Mouse (Mus musculus) frontal cortex, adult 2 months (tissue): ENCODE data around the gene Pacs1. TPM values are rescaled to one million over a fixed set of nuclear protein-coding genes. Genes with fewer than 3 reads are reported as not detected.
"Not testable (repeated sequence)": the region's sequence is repeated elsewhere in the genome, so short reads cannot be mapped to it uniquely, and the experiment has no call there.

Source experiments
- DNase-seq, 2 experiments: peaks; one replicate each; pipeline ENCODE4 v3.0.0; 2022; ENCODE audit warnings: low spot score in 1 of 2; ENCODE audit errors: extremely low spot score in 1 of 2
- polyA plus RNA-seq: library from polyadenylated mRNA; depleted of rRNA; stranded (reverse); fragments of >200 nt; gene quantifications from 2 replicates; pipeline ENCODE4 v1.2.3, GENCODE M21; 2012

The Pacs1 gene
- polyA plus RNA-seq, 1 experiment = 47.3 TPM

- DNase-seq = no peak
Observed at GRCm38 (mm10) chr19:5268875-5269274, 4.0 kb downstream of the Pacs1 start.

- DNase-seq = no peak
Observed at GRCm38 (mm10) chr19:5268017-5268416, 4.9 kb downstream of the Pacs1 start.

- DNase-seq = no peak
Observed at GRCm38 (mm10) chr19:5267015-5267414, 5.9 kb downstream of the Pacs1 start.

- DNase-seq = no peak
Observed at GRCm38 (mm10) chr19:5257140-5257539, 15.8 kb downstream of the Pacs1 start.

GRCm38 (mm10) chr19:5236981-5237380 lies 35.9 kb downstream of the Pacs1 start:
- DNase-seq = not testable (repeated sequence)

- peak in 1 of 2 experiments; percentile 27 for DNase-seq
Observed at GRCm38 (mm10) chr19:5232696-5233095, 40.2 kb downstream of the Pacs1 start.

GRCm38 (mm10) chr19:5230110-5230509 lies 42.8 kb downstream of the Pacs1 start:
- no peak for DNase-seq

GRCm38 (mm10) chr19:5224624-5225023 lies 48.3 kb downstream of the Pacs1 start:
- no peak for DNase-seq

- DNase-seq = no peak
Observed at GRCm38 (mm10) chr19:5224077-5224476, 48.8 kb downstream of the Pacs1 start.

- DNase-seq = no peak
Observed at GRCm38 (mm10) chr19:5221926-5222325, 51.0 kb downstream of the Pacs1 start.

GRCm38 (mm10) chr19:5221219-5221723 lies 51.6 kb downstream of the Pacs1 start:
- DNase-seq = not testable (repeated sequence)

- no peak for DNase-seq
Observed at GRCm38 (mm10) chr19:5220389-5220788, 52.5 kb downstream of the Pacs1 start.

- DNase-seq = no peak
Observed at GRCm38 (mm10) chr19:5201691-5202090, 71.2 kb downstream of the Pacs1 start.

- not testable (repeated sequence) for DNase-seq
Observed at GRCm38 (mm10) chr19:5200617-5201016, 72.3 kb downstream of the Pacs1 start.

- no peak for DNase-seq
Observed at GRCm38 (mm10) chr19:5198553-5198952, 74.4 kb downstream of the Pacs1 start.

GRCm38 (mm10) chr19:5195417-5196035 lies 77.4 kb downstream of the Pacs1 start:
- DNase-seq = peak; percentile 12 to 82

GRCm38 (mm10) chr19:5192397-5192796 lies 80.5 kb downstream of the Pacs1 start:
- DNase-seq = no peak

- no peak for DNase-seq
Observed at GRCm38 (mm10) chr19:5187439-5187838, 85.5 kb downstream of the Pacs1 start.

GRCm38 (mm10) chr19:5181926-5182325 lies 91.0 kb downstream of the Pacs1 start:
- DNase-seq = no peak

- DNase-seq = no peak
Observed at GRCm38 (mm10) chr19:5178631-5179030, 94.3 kb downstream of the Pacs1 start.

GRCm38 (mm10) chr19:5170430-5170829 lies 102.5 kb downstream of the Pacs1 start:
- no peak for DNase-seq

- no peak for DNase-seq
Observed at GRCm38 (mm10) chr19:5167477-5167876, 105.4 kb downstream of the Pacs1 start.

GRCm38 (mm10) chr19:5164380-5164779 lies 108.5 kb downstream of the Pacs1 start:
- DNase-seq = no peak
